Mouse (Mus musculus) right cerebral cortex, postnatal 10 days (tissue): ENCODE data around the gene Slc13a5.

Experiments
- DNase-seq, 2 experiments: peaks; one replicate each; pipeline ENCODE4 v3.0.0; 2021; ENCODE audit warnings: low spot score in 2 of 2

Slc13a5 gene

GRCm38 (mm10) chr11:72265483-72265882, 1.5 kb downstream of the Slc13a5 start:
- DNase-seq: peak; percentile 75 to 83

GRCm38 (mm10) chr11:72256441-72256840, 10.6 kb downstream of the Slc13a5 start:
- DNase-seq: no peak

- DNase-seq: no peak
Measured at GRCm38 (mm10) chr11:72255629-72256028, 11.4 kb downstream of the Slc13a5 start.

GRCm38 (mm10) chr11:72245196-72245753, 21.7 kb downstream of the Slc13a5 start:
- peak in 1 of 2 experiments; percentile 50 for DNase-seq

DNA sequence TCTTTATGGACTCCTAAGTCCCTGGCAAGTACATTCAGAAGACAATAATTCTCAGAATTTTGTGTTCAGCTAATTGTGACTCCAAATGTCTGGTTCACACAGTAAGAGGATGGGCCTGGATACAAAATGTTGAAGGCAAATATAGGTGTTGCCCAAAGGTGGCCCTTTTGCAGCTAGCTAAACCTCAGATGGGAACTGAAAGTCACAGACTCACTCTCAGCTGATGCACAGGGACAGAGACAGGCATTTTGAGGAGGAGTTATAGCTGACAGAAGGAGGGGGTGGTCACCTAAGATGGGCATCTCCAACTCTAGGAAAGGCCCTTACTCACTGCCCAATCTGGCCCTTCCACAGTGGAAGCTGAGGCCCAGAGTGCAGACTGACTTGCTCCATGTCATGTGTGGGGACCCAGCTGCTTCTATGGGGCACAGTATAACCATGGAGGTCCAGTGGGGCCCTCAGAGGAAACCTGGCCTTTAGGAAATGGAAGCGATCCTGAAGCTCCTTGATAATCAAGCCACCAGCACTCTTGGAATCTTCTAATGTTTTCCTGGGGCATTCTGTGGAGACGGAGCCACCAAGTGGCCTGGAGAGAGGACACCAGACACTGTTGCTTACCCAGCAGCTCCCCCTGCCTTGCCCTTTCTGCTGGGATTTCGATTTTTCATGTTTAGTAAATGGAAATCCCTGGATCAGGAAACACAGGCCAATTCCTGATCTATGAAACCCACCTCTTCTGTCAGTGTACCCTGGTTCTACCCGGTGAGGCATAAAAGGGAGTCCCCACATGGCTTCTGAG, 26.8 kb downstream of the Slc13a5 start:
- no peak for DNase-seq

DNA sequence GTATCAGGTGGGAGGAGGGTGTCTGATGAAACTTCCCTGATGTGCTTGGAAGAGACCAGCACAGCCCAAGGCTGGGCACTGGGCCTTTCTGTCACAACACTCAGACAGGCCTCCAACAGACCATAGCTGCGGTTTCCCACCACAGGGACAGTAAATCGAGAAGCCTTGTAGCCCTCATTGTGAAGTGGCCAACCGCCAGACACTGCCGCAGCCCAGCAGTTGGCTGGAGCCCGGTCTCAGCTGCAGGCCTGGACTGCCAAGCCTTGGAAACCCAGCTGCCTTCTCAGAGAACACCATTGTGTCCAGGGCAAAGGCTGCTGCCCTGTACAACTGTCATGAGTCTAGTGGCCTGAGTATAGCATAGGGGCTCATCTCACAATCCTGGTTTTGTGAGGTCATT, 33.0 kb downstream of the Slc13a5 start:
- DNase-seq: peak; percentile 70 to 75

- DNase-seq: no peak
Measured at GRCm38 (mm10) chr11:72232991-72233390, 34.0 kb downstream of the Slc13a5 start.

GRCm38 (mm10) chr11:72232068-72232467, 35.0 kb downstream of the Slc13a5 start:
- DNase-seq: no peak

DNA sequence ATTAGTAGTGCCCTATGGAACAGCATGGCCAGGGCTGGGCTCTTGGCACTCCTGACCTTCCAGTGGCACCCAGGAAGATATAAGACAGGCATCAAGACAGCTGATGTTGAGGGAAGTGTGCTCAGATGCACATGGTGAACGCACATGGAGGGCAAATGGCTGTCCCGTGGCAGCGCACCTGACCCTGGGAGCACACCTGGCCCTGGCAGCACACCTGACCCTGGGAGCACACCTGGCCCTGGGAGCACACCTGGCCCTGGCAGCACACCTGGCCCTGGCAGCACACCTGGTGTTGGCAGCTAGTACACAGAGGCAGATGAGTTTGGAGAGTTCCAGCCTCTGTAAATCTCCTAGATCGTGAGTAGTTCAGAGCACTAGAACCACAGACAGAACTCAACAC, 38.5 kb downstream of the Slc13a5 start:
- peak in 1 of 2 experiments; percentile 14 for DNase-seq

DNA sequence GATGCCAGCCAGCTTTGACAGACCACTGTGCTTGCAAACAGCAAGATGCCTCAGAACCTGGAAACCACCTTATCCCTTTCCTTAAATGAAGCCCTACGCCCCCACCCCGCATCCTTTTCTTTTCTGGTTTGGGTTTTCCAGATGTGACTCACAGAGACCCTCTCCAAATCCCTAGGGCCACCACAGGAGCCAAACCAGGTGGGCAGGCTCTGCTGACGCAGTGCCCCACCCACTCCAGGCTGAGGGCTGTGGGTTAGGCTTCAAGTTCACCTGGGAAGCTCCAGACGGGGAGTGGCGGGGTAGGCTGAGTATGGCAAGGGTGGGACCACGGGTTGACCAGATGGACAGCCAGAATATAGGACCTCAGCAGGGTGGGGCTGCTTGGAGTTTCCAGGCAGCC, 40.1 kb downstream of the Slc13a5 start:
- peak in 1 of 2 experiments; percentile 20 for DNase-seq

DNA sequence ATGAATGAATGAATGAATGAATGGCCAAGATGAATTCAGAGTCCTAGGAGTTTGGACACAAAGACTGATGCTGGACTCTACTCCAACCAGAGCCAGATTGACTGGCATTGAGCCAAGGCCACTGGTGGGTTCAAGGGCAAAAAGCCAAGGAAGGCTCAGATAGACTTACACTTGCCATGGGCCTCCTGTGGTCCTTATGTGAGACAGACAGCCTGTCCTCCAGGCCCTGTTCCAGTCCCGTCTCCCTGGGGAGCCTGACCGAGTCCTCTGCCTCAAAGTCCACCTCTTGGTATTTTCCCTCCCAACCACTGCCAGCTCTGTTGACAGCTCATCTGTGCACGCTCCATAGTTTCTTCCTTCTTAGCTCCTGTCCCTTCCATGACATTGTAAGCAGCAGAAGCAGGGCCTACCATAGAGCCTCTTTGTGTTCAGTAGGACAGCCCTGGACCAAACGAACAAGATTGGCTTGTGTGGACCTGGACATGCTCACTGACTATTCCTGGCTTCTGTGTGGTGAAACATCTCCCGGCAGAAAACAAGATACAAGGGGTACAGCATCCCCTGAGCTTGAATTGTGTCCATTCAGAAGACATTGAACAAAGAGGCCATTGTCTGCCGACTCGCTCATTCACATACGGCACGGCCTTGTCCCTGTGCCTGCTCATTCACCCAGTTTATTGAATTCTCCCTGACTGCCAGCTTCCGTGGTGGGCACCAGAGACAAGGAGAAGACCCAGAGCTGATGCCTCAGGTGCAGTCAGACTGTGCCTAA, 40.8 kb downstream of the Slc13a5 start:
- DNase-seq: peak; percentile 46 to 55

DNA sequence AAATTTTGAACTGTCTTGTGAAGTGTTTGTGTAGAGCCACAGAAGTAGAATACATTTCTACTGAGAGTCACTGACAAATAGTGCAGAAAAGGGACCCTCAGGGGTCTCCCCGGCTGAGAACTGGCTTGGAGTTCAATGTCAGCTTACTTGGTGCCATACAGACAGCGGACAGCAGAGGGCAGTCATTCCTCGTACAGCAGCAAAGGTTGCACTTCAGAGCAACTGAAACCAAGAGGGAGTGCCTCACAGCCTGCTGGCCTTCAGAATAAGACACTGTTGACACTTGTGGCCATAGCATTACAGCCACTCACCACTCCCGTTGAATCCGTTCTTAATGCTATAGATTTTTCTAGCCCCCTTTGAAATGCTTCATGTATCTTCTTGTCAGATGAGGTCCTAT, 42.2 kb downstream of the Slc13a5 start:
- DNase-seq: peak; percentile 83 to 87

GRCm38 (mm10) chr11:72223414-72223813, 43.6 kb downstream of the Slc13a5 start:
- DNase-seq: peak; percentile 40 to 65

- DNase-seq: peak; percentile 76 to 84
Measured at GRCm38 (mm10) chr11:72221278-72221677, 45.7 kb downstream of the Slc13a5 start.

DNA sequence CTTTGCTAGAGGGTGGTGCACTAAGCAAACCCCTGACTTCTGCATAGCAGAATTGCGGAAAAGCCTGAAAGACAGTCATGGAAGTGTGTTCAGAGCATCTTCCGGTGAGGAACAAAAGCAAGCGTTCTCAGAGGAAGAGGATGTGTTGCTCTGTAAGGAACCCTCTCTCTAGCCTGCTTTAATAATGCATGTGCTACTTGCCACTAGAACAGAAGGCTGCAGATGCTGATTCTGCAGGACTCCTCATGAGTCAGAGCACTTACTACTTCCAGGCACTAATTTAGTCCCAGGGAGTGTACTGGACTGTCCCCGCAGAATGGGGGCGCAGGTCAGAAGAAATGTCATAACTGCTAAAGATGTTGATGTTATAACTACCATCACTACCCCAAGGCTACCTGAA, 49.9 kb downstream of the Slc13a5 start:
- DNase-seq: peak in 1 of 2 experiments; percentile 29

GRCm38 (mm10) chr11:72215410-72215797, 51.6 kb downstream of the Slc13a5 start, which contains the start of gene Med31:
Gene Med31 (minus strand): TSS chr11:72215592.
- peak; percentile 88 to 91 for DNase-seq

GRCm38 (mm10) chr11:72214591-72215409, 52.2 kb downstream of the Slc13a5 start:
- DNase-seq: peak; percentile 98

DNA sequence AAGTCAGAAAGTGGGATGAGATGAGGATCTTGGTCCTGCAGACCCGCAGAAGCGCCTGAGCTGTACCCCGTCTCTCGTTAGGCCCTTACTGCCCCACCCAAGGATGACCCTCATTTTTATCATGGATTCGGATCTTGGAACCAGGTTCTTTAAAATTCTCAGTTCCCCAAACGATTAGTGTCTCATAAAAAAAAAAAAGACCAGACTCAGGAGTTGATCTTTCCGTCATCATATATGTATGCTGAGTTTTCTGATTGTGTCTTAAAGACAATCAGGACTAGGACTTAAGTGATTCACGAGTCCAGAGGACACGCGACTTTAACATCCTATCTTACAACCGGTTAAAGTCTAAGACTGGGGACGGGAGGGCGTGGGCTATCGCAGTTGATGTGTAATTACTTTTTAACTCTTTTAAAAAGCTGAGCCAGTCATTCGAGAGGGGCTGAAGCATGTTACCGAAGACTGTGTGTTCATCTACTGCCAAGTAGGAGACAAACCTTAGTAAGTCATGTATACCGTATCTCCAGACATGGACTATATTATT, 59.1 kb downstream of the Slc13a5 start:
- no peak for DNase-seq

DNA sequence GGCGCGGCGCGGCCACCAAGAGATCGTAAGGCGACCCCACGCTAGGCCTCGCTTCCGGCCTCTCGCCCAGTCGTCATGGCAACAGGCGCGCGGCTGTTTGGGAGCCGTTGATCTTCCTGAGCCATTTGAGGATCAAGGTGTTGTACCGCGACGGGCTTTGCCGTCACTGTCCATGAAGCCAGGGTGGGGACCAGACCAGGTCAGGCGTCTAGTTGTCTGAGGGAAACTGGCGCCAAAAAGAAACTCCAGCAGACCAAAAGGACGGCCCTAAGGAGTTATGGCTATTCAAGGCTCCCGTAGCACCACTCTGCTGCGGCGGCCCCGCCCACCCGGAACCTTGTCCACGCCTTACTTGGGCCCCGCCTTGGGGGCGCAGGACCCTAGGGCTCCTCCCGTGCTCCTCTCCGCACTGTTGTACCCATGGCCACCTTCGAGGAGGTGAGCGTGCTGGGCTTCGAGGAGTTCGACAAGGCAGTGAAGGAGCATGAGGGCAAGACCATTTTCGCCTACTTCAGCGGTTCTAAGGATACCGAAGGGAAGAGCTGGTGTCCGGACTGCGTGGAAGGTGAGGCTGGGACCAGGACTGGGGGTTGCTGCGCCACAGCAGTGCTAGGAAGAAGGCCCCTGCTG, 59.7 kb downstream of the Slc13a5 start, which contains the start of the genes 4933427D14Rik and Txndc17:
Gene 4933427D14Rik, minus strand, starts transcription at position 256 of the 630 bp plus-strand sequence.
Gene Txndc17, plus strand, starts transcription at position 344 of the 630 bp plus-strand sequence.
- DNase-seq: peak; percentile 90 to 92
